Mouse (Mus musculus) hindlimb bud, embryonic 11.5 days (tissue): ENCODE data around the gene Vac14.

Experiments
- DNase-seq: peaks from one replicate; pipeline ENCODE4 v3.0.0-alpha.2; 2012; ENCODE audit warnings: low read depth, low spot score; ENCODE audit errors: extremely low spot score

Vac14 gene

DNA sequence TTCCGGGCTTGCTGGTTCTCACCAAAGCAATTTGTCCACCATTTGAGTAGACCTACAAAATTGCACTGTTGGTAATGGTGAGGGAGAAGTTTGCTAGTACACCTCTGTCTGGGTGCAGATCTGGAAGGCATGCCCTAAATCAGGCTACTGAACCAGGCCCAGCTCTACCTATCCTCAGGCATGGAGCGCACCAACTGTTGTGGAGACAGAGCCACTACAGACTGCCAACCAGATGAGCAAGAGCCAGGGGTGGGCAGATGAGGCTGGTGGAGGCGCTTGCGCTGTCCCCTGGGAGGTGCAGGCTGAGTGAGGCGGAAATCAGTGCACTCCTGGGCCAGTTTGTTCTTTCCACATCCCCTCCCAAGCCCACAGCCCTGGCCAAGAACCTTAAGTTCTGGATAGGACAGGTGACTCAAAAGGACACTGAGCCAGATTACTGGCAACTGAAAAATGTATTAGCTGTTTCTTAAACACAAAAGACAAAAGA is 58.8 kb downstream of the Vac14 start:
- DNase-seq: no peak

DNA sequence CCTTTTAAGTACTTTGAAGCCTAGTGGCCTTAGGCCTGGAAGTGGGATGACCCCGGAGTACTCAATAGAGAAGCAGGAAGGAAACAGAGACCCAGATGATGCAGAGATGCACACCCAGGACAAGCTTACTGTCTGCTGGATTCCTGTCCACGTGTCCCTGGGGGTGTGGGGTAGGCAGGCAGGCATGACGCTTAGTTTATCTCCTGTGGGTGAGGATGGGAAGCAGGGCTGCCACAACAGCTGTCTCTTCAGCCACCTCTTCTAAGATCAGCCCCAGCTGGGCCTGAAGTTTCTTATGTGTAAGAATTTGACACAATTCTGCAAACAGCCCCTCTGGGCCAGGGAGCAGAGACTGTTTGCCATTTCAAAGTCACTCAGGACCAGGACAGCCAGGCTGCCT is 60.6 kb downstream of the Vac14 start:
- no peak for DNase-seq

DNA sequence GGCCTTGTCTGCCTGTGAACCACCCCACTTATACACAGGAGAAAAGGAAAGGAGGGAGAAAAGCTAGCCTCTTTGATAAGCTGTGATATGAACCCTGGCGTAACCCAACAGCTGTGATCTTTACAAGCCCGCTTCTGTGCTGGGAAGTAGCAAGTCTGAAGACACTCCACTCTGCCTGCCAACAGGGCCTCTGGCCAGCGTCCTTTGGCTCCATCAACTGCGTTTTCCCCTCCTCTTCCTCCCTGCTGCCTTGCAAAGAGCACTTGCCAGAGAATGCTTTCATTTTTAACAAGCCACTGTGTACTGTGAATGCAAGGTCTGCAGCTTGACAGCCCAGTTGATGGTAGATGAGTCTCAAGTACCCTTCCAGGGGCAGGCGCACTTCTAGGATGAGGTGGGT is 69.3 kb downstream of the Vac14 start:
- DNase-seq: no peak

DNA sequence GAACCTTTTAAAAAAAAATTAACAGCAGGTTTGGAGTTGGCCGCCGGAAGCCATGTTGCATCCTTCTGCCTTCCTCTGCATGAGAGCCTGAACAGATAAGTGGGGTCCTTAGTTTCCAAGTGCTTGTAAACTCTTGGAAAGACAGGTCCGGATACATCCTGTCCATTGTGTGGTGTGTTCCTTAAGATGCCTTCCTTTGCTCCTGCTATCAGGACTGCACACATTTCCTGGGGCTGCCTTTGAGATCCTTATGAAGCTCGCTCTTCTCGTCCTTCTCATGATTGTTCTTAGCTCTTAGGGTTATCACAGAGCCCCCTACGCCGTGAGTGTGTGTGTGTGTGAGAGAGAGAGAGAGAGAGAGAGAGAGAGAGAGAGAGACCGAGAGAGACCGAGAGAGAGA is 71.6 kb downstream of the Vac14 start:
- DNase-seq: no peak

DNA sequence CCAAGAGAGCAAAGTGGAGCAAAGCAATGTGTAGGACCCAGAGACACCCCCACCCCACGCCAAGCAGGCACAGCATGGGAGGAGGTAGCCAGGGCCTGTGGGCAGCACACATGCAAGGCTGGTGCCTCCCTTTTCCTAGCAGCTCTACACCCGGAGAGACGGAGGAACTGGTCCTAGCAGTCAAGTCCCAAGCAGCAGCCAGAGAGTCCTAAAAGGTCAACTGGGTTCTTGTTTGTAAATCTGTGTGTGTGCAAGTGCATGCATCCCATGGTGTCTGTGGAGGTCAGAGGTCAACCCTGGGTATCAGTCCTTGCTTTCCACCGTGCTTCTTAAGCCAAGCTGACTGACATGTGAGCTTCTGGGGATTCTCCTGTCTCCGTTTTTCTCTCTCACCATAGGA is 75.8 kb downstream of the Vac14 start:
- no peak for DNase-seq

DNA sequence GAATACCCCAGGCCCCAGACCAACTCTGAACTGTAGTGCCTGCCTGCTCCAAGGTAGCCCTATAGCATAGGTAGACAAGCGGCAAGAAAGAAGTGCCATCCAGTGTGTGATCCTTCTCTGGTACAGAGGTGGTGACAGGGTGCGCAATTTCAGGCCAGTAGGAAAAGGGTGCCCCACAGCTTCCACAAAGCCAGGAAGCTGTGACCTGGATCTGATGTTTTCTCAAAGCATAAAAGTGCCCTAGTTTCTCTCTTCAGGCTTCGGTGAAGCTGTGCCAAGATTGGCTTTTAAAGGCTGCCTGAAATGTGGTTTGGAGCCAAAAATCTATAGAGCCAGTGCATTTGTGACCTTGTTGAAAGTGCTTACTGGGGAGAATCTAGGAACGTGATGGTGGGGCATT is 76.4 kb downstream of the Vac14 start:
- DNase-seq: no peak

DNA sequence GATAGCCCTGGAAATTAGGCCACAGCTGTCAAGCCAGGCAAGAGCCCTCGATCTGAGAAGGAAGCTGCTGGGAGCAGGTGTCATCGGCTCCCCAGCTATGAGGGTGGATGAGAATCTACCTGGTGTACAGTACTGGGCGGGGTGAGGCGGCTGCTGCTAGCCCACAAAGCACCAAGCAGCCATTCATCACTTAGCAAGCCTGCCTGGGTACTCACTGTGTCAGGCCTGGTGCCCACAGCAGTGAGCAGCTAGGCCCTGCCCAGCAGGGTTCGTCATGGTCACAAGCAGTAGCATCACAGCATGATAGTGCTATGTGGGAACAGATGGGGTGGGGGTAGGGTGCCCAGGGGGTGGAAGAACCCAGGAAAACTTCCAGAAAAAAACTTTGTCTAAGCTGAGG is 77.0 kb downstream of the Vac14 start:
- no peak for DNase-seq

DNA sequence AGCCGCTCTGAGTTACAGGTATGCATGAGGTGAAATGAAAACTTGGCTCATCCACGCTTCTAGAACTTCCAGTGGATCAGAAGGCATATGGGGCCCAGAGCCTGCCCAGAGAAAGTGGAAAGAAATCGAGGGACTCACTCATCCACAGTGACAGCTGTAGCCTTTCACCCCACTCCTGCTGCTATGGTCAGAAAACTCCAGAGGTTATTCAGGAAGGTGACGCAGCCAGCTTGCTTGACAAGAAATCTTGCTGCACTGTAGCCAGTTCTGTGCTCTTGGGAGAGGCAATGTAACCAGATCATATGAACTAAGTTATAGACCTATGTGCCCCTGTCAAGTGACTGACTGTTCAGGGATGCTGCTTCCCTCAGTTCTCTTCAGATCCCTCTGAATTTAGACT is 77.7 kb downstream of the Vac14 start:
- no peak for DNase-seq

DNA sequence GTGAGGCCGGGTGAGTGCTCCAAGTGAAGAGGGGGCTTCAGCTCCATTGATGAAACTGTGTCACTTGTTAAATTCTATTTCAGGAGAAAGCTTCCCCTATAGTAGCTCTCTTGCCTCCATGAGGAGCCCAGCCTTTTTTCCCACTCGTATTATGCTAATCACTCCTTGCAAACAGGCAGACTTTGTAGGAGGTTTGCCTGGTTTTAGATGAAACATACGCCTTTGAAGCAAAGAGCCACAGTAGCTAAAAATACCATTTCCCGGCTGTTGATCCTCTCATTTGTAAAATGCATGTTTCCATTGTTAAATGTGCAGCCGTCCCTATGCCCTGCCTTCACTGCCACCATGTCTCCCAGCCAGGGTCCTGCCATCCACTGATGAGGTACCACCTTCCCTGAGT is 79.2 kb downstream of the Vac14 start:
- no peak for DNase-seq

DNA sequence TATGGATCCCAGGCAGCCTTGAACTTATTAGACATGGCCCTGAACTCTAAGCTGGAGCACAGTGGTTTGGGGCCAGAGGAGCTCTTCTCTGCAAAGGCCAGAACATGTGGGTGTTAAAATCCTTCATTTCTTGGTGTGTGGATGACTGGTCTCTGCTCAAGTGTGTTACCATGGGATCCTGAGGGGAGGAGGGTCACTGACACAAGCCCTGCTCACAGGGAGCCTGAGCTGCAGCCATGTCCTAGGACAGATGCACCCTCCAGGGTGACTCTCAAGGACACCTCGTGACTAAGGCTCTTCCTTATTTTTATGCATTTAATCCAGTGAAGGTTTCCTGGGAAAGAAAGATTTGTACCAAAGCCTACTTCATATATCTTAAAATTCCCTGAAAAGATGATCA is 79.7 kb downstream of the Vac14 start:
- no peak for DNase-seq

DNA sequence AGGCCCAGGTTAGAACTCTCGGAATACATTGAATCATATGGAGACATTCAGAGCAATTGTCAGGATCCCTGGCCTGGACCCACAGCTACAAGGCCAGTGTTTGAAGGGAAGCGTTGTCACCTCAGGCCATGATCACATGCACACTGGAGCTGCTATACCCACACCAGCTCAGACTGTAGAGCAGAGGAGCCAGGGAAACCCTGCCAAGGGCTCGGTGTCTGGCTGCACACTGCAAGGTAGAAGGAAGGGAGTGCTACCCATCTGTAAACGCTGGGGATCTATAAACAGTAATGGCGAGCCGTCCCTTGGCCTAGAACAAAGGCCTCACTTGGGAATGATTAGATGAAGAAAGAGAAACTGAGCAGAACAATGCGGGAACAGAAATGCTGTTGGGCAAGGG is 81.1 kb downstream of the Vac14 start:
- no peak for DNase-seq

DNA sequence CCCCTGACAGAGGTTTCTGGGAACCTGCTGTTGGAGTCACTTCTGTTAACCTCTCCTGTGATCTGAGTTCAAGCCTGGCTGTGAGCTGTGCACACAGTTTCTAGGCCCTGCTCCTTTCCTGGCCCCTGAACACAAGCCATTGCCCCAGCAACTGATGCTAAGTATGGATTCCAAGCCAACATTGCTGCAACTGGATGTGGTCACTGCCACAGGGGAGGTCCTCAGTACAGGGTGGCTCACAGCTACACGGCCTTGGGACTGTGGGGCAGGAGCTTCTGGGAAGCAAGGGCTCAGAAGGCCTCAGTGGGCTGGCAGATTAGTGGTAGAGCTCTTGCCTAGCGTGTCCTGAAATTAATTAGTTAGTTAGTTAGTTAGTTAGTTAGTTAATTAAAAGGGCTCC is 82.2 kb downstream of the Vac14 start:
- DNase-seq: no peak

DNA sequence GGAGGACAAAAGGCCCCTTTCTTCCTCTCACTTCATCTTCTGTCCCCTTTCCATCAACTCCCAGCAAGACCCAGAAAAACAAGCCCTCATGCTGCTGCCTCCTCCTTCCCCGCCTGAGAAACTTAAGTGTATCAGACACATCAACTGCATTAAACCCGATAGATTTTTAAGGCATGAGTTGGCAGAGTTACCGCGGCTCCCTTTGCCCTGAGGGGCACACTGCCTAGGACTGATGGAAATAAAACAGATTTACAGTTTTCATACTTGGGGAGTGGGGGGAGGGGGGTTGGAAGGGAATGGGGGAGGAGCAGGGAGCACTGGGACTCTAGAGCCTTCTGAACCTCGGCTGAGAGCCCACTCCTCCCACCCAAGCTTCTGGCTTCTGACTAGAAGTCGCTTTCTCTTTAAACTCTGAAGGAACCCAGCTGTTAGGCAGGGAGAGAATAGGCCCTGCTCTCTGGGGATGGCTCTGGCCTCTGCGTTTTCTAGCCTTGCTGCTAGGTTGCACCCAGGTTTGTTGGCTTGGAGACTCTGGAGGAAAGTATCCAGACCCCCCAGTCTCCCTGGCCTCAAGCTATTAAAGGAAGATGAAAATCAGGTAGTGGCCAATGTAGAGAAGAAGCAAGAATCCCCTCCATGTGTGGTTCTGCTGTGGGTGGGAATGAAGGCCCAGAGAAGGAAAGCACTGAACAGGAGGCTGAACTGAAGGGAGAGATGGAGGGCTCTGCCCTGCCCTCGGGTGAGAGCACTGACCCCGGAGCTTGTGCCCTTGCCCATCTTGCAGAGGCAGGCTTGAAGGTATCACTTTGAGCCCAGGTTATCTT is 84.5 kb downstream of the Vac14 start:
- no peak for DNase-seq

DNA sequence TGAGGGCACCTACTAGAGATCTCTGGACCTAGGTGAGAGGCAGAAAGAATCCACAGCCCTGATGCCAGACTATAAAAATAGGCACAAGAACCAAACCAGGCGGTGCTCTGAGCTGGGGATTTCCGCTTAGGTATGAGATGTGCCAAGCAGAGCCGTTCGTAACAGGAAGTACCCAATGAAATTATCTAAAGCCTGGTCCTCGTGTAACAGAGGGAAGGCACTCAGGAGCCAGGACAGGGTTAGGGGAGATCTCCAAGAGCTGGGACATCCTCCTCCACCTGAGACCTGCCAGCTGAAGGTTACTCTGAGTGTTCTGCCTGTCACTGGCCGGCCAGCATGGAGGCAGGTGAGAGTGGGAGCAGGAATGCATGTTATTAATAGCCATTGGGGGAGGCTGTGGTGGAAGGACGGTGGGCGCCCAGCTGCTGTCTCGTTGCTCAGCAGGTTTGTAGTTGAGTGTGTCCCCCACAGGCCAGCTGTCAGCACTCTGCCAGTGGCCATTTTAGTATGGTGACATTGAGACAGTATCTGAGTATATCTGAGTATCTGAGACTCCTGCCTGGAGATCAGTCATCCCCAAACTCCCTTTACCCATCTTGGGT is 85.2 kb downstream of the Vac14 start:
- DNase-seq: no peak

DNA sequence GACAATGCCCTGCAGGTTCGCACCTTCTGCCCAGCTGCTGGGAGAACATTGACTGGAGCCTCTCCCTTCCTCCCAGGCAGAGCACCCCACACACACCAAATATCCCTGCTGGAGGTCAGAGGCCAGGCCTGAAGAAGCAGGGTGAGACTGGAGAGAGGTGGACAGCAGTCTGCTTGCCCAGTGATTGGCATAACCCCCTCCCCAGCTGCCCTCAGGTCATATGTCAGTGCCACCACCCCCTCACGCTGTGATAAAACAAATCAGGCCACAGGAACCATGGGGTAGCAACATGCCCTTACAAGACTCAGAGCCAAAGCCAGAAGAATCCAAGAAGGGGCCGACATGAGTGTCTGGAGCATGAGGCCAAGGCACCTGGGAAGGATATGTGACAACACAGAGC is 85.7 kb downstream of the Vac14 start:
- DNase-seq: no peak

DNA sequence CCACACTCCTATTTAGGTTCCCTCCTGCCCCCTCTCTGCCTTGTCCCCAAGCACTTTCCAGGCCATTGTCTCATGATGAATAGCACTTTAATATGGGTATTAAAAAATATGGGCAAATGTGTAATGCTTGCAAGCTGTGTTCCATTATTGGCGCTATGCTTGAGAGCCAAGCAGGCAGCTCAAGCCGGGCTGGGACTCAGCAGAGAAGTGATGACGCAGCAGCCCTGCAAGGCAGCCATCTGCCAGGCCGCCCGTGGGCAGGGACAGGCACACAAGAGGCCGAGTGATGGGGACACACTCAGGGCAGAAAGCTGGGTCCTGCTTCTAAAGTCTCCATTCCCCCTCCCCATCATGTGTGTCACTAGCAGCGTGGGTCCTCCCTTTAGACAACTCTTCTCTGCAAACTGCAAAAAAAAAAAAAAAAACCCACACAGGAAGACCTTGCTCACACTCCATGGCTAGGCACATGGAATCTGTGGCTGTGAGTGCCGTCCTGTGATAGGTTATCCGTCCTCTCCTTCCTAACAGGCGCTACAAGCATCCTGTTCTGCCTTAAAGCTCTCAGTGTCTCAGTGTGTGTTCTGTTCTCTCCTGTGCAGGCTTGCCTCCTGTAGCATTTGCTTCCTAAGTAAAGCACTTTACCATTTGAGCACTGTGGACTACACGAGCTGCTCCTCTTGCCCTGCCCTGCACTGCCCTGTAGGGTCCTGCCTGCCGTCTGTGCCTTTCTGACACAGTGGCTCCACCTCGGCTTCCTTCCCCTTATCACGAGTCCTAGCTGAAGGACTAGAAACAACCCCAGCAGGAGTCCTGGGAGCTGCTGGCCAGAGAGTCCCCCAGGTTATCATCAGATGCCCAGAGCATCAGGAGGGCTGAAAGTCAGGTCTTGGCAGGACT is 87.3 kb downstream of the Vac14 start:
- no peak for DNase-seq

DNA sequence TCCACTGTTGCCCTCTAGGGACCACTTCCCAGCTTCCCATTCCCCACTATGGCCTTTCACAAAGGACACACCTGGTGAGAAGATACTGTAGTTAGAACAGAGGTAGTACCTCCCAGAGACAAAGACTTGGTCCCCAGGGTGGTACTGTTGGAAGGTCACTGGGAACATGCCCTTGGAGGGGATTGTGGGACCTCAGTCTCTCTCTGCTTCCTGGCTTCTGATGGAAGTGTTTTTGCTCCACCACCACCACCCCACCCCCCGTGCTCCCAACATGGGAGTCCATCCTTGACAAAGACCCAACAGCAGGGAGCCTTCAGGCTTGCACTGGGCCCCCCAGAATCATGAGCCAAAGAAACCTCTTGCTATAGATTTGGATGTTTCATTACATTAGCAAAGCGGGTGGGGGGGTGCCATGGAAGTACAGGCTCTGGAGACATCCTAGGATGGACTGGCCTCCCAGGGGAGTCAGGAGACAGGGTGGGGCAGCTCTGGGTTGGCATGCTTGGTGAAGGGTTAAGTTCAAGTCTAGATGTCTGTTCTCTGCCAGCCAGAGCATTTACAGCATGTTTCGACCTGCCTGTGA is 88.0 kb downstream of the Vac14 start:
- no peak for DNase-seq

DNA sequence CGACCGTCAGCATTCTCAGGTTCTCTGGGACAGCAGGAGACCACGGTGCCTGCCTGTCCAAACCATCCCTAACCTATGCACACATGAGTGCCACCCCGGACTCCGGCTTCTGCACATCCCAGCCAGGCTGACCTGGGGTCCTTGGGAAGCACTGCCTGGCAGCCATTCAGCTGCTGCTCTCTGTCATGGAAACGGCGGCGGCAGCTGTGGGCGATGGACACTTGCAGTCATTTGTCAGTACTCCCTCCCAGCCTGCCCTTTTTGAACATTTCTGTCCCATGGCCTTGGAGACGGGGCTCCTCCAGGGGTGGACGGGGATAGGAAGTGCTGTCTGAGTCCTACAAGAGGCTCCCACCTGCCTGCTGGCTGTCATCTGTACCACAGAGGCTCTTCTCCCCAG is 90.0 kb downstream of the Vac14 start:
- no peak for DNase-seq

DNA sequence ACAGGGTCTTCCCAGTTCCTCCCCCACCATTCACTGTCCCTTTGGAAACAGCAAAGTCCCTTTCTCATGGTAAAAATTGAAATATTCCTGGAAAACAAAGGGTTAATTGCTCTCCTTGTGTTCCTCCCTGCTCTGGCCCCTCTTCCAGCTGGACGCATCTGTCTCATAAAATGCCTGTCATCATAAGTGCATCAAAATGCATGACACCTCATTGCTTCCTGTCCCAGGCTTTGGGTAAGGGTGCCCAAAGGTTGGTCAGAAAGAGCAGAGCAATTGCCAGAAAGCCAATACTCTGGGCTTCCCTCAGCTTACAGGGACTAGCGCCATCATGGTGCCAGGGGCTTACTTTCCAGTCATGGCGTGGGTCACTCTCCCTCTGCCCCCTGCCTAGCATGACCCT is 92.2 kb downstream of the Vac14 start:
- no peak for DNase-seq

DNA sequence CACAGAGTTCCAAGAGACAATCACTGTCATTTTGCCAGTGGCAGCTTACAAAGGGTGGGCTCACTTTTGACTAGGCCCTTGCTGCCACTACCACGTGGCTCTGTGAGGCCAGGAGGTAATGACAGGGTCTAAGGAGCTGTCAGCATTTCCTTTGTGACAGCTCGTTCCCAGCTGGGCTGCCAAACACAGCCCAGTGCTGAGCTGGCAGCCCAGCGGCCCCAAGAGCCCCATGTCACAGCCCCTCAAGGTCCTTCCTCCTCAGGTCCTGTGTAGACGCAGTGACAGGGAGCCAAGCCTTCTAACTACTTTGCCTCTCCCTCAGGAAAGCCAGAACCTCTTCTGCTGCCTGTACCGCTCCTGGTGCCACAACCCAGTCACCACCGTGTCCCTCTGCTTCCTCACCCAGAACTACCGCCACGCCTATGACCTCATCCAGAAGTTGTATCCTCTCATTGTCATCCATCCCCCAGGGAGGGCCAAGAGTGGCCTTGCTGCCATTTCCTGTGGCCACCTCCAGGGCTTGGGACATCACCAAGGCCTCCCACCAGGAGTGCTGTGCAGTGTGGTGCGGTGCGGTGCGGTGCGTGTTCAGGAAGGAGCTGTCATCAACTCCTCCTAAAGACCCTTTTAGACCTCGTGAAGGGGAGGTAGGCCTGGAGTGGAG is 93.0 kb downstream of the Vac14 start:
- DNase-seq: no peak

DNA sequence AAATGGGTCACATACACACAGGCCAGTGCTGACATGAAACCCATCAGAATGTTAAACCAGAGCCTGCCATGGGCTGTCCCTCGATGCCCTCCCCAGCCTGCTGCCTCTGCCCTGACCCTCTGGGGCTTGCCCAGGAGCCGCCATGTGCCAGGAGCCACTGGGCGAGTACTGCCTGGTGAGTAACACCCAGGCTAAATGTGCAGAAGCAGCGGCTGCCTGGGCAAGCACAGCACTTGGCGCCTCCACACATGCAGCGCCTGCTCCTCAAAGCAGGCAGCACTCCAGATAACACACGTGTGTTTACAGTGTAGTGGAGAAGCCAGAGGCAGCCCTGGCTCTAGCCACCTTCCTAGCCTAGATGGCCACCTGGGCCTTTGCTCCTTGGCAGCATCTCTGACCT is 94.7 kb downstream of the Vac14 start:
- no peak for DNase-seq
